Mouse (Mus musculus): Measurements from ENCODE around the gene Usp5.

- TF ChIP-seq CTCF (IDR thresholded peaks at IDR 0.05; ENCODE audit: low read depth, low read length) (no peak), POLR2A (IDR thresholded peaks at IDR 0.05; ENCODE audit: borderline replicate concordance, low read depth, low read length) (no peak)
These were observed 6.2 kb upstream of the Usp5 start for GRCm38 (mm10) chr6:124835531-124835930.
